Mouse (Mus musculus) CH12.LX (cell line): Measurements from ENCODE around the gene Inhbb. TPM values are rescaled to one million over a fixed set of nuclear protein-coding genes. Genes with fewer than 3 reads are reported as not detected.

ENCODE experiments used
- DNase-seq: peaks from one replicate; pipeline ENCODE4 v3.0.0-alpha.2; 2013; ENCODE audit errors: extremely low read depth
- H3K27ac ChIP-seq: 2 replicates; pipeline ENCODE4 v1.5.1; 2012; ENCODE audit warnings: low read depth, mild to moderate bottlenecking, control low read depth, moderate library complexity; ENCODE audit not compliant: insufficient read depth
- H3K27me3 ChIP-seq: replicated peaks from 2 replicates; pipeline ENCODE3; 2012; ENCODE audit warnings: inconsistent platforms
- H3K36me3 ChIP-seq, 2 experiments: replicated peaks in 1 of 2; 2 replicates each; pipeline versions ENCODE3 to v1.6.1; 2012; ENCODE audit warnings: inconsistent platforms in 1 of 2, low read length in 1 of 2, mild to moderate bottlenecking in 1 of 2, mixed read lengths in 1 of 2, moderate library complexity in 1 of 2; ENCODE audit not compliant: control insufficient read depth in 1 of 2, insufficient read depth in 1 of 2
- H3K4me1 ChIP-seq, 2 experiments: 2 replicates each; pipeline ENCODE4 v1.6.1; 2012; ENCODE audit warnings: inconsistent platforms in 1 of 2, moderate library complexity in 1 of 2; ENCODE audit not compliant: insufficient read depth in 2 of 2, control insufficient read depth in 1 of 2
- H3K4me2 ChIP-seq: 2 replicates; pipeline ENCODE4 v1.6.1; 2012; ENCODE audit warnings: low read depth, mild to moderate bottlenecking, control low read depth; ENCODE audit not compliant: poor library complexity, insufficient read depth, severe bottlenecking
- H3K4me3 ChIP-seq, 3 experiments: fragments of 150-350 bp in 1 of 3; sonication (generic) in 1 of 3; replicated peaks in 1 of 3; 2 replicates each; pipeline versions ENCODE3 to v1.5.1; 2011 to 2012; ENCODE audit warnings: low read depth in 2 of 3, low read length in 2 of 3, mild to moderate bottlenecking in 2 of 3, moderate library complexity in 2 of 3, control low read depth in 1 of 3, improper control_type of control experiment in 1 of 3, inconsistent platforms in 1 of 3, mixed read lengths in 1 of 3; ENCODE audit not compliant: poor library complexity in 1 of 3
- H3K79me2 ChIP-seq: replicated peaks from 2 replicates; pipeline ENCODE4 v1.6.1; 2012; ENCODE audit warnings: mild to moderate bottlenecking, moderate library complexity; ENCODE audit not compliant: control insufficient read depth, poor library complexity, insufficient read depth, severe bottlenecking; ENCODE audit errors: extremely low read depth
- H3K9ac ChIP-seq: 2 replicates; pipeline ENCODE4 v1.6.1; 2012; ENCODE audit warnings: low read depth, mild to moderate bottlenecking, control low read depth, moderate library complexity; ENCODE audit not compliant: insufficient read depth
- H3K9me3 ChIP-seq: replicated peaks from 2 replicates; pipeline ENCODE3; 2012; ENCODE audit warnings: low read length, inconsistent platforms, mixed read lengths
- CTCF ChIP-seq, 2 experiments: IDR thresholded peaks in 1 of 2; conservative IDR thresholded peaks in 1 of 2; 2 replicates each; pipeline ENCODE4 v1.5.1; 2011 to 2012; ENCODE audit warnings: low read depth in 2 of 2, low read length in 2 of 2, improper control_type of control experiment in 1 of 2, inconsistent platforms in 1 of 2, mild to moderate bottlenecking in 1 of 2, moderate library complexity in 1 of 2
- EP300 ChIP-seq: IDR thresholded peaks from 2 replicates; pipeline ENCODE4 v1.6.1; 2011; ENCODE audit warnings: low read length, improper control_type of control experiment
- JUND ChIP-seq: conservative IDR thresholded peaks from 2 replicates; pipeline ENCODE4 v1.6.1; 2011; ENCODE audit warnings: low read depth, low read length, improper control_type of control experiment
- MAFK ChIP-seq: IDR thresholded peaks from 2 replicates; pipeline ENCODE4 v1.6.1; 2011; ENCODE audit warnings: low read length, improper control_type of control experiment; ENCODE audit not compliant: insufficient replicate concordance
- MXI1 ChIP-seq: IDR thresholded peaks from 2 replicates; pipeline ENCODE4 v1.6.1; 2011; ENCODE audit warnings: mild to moderate bottlenecking, low read depth, low read length, improper control_type of control experiment
- MYC ChIP-seq: IDR thresholded peaks from 2 replicates; pipeline ENCODE4 v1.6.1; 2011; ENCODE audit warnings: low read depth, mild to moderate bottlenecking, improper control_type of control experiment, low read length
- NELFE ChIP-seq: IDR thresholded peaks from 2 replicates; pipeline ENCODE4 v1.6.1; 2011; ENCODE audit warnings: low read depth, low read length, improper control_type of control experiment
- NRF1 ChIP-seq: IDR thresholded peaks from 2 replicates; pipeline ENCODE4 v1.6.1; 2014; ENCODE audit warnings: low read depth, mild to moderate bottlenecking, inconsistent platforms, low read length, improper control_type of control experiment, moderate library complexity
- POLR2A ChIP-seq: IDR thresholded peaks from 2 replicates; pipeline ENCODE4 v1.6.1; 2011; ENCODE audit warnings: low read depth, mild to moderate bottlenecking, improper control_type of control experiment, low read length
- POLR2AphosphoS2 ChIP-seq: IDR thresholded peaks from 2 replicates; pipeline ENCODE4 v1.6.1; 2011; ENCODE audit warnings: low read depth, low read length, improper control_type of control experiment
- RCOR1 ChIP-seq: conservative IDR thresholded peaks from 2 replicates; pipeline ENCODE4 v1.6.1; 2012; ENCODE audit warnings: low read depth, mild to moderate bottlenecking, inconsistent platforms, low read length, improper control_type of control experiment
- SMC3 ChIP-seq: IDR thresholded peaks from 2 replicates; pipeline ENCODE4 v1.6.1; 2011; ENCODE audit warnings: low read depth, low read length, improper control_type of control experiment
- TBP ChIP-seq: conservative IDR thresholded peaks from 2 replicates; pipeline ENCODE4 v1.6.1; 2011; ENCODE audit warnings: low read depth, low read length, improper control_type of control experiment
- TCF12 ChIP-seq: IDR thresholded peaks from 2 replicates; pipeline ENCODE4 v1.6.1; 2014; ENCODE audit warnings: low read depth, mild to moderate bottlenecking, inconsistent platforms, low read length, improper control_type of control experiment
- UBTF ChIP-seq: IDR thresholded peaks from 2 replicates; pipeline ENCODE4 v1.6.1; 2012; ENCODE audit warnings: low read depth, mild to moderate bottlenecking, inconsistent platforms, low read length, improper control_type of control experiment, moderate library complexity
- USF1 ChIP-seq: IDR thresholded peaks from 2 replicates; pipeline ENCODE4 v1.6.1; 2014; ENCODE audit warnings: low read depth, mild to moderate bottlenecking, inconsistent platforms, low read length, improper control_type of control experiment
- USF2 ChIP-seq: conservative IDR thresholded peaks from 2 replicates; pipeline ENCODE4 v1.6.1; 2011; ENCODE audit warnings: low read depth, low read length, improper control_type of control experiment
- ZC3H11A ChIP-seq: IDR thresholded peaks from 2 replicates; pipeline ENCODE4 v1.6.1; 2012; ENCODE audit warnings: low read depth, mild to moderate bottlenecking, inconsistent platforms, low read length, improper control_type of control experiment
- ZMIZ1 ChIP-seq: IDR thresholded peaks from 2 replicates; pipeline ENCODE4 v1.6.1; 2012; ENCODE audit warnings: low read depth, mild to moderate bottlenecking, inconsistent platforms, low read length, improper control_type of control experiment
- ZNF384 ChIP-seq: IDR thresholded peaks from 2 replicates; pipeline ENCODE4 v1.6.1; 2012; ENCODE audit warnings: low read depth, low read length, improper control_type of control experiment, inconsistent platforms
- dilution Hi-C: fragments of 300-500 bp; cut with MboI; formaldehyde crosslinking; loops from 2 replicates; pipeline ENCODE4 v1.14.3; 2020; ENCODE audit warnings: low sequenced_read_pairs; ENCODE audit not compliant: extremely low pct_unique_long_range_greater_than_20kb, extremely low pct_ligation_motif_present
- in situ Hi-C: fragments of 300-500 bp; cut with MboI; formaldehyde crosslinking; loops from 3 replicates; pipeline ENCODE4 v1.14.3; 2019; ENCODE audit warnings: low sequenced_read_pairs, low pct_ligation_motif_present, low pct_unique_long_range_greater_than_20kb, mixed read lengths
- polyA plus RNA-seq: library from polyadenylated mRNA; unstranded; fragments of >175 nt; gene quantifications from 2 replicates; pipeline ENCODE4 v1.2.1, GENCODE M21; 2012; ENCODE audit warnings: low read depth; ENCODE audit not compliant: insufficient read length
- total RNA-seq, 2 experiments: library from RNA; depleted of rRNA; stranded (reverse); fragments of 300-350 nt in 1 of 2; fragments of >200 nt in 1 of 2; gene quantifications; 2 replicates each; pipeline ENCODE4 v1.2.3; 2012 to 2014

Gene Inhbb
- total and polyA plus RNA-seq, 3 experiments = not detected

GRCm38 (mm10) chr1:119397839-119398238 is 24.2 kb downstream of the Inhbb start:
- no peak for TF ChIP-seq EP300
- no peak for TF ChIP-seq ZC3H11A
- TF ChIP-seq USF2 = no peak
- no peak for TF ChIP-seq NRF1
- no peak for TF ChIP-seq UBTF
- no peak for TF ChIP-seq CTCF (conservative IDR thresholded peaks at IDR 0.05 in 1 of 2, IDR thresholded peaks at IDR 0.05 in 1 of 2; ENCODE audit: low read depth in 2 of 2, low read length in 2 of 2)
- TF ChIP-seq ZNF384 = no peak
- no peak for TF ChIP-seq JUND
- no peak for TF ChIP-seq RCOR1
- TF ChIP-seq MAFK = no peak
- no peak for TF ChIP-seq USF1
- no peak for TF ChIP-seq MYC
- TF ChIP-seq SMC3 = no peak
- H3K9ac ChIP-seq = no peak overlapping the region

GRCm38 (mm10) chr1:119391311-119391710 is 30.7 kb downstream of the Inhbb start:
- no peaks in the 10 kb centered on the region for H3K4me1 ChIP-seq
- H3K27ac ChIP-seq = no peak overlapping the region
- no peaks in the 10 kb centered on the region for H3K36me3 ChIP-seq
- H3K9me3 ChIP-seq = peaks cover 76% of the 10 kb centered on the region
- in situ Hi-C loops = no loop called here
- no peak for DNase-seq
- no peak overlapping the region for H3K9ac ChIP-seq
- dilution Hi-C loops = no loop called here
- no peaks in the 10 kb centered on the region for H3K79me2 ChIP-seq
- no peak overlapping the region for H3K4me2 ChIP-seq
- TF ChIP-seq TCF12 = no peak
- no peak for TF ChIP-seq POLR2AphosphoS2
- TF ChIP-seq MAFK = no peak
- no peak for TF ChIP-seq POLR2A
- no peak for TF ChIP-seq NELFE
- no peak for TF ChIP-seq EP300
- no peak for TF ChIP-seq MXI1
- no peak for TF ChIP-seq TBP
- no peak for TF ChIP-seq MYC
- no peak for TF ChIP-seq RCOR1
- TF ChIP-seq ZMIZ1 = no peak
- TF ChIP-seq USF2 = no peak
- TF ChIP-seq, all 38 proteins: peak for 0
- Histone ChIP-seq H3K27me3 (peaks cover 1% of the 10 kb centered on the region), H3K4me3 (no peak overlapping the region)

More at GRCm38 (mm10) chr1:119397839-119398238, 24.2 kb downstream of the Inhbb start:
- Histone ChIP-seq H3K4me3 (no peak overlapping the region), H3K79me2 (no peaks in the 10 kb centered on the region), H3K36me3 (no peaks in the 10 kb centered on the region), H3K4me2 (no peak overlapping the region), H3K9me3 (peaks cover 70% of the 10 kb centered on the region), H3K27me3 (peaks cover 1% of the 10 kb centered on the region), H3K27ac (no peak overlapping the region), H3K4me1 (no peaks in the 10 kb centered on the region)
- no peak for DNase-seq
- dilution Hi-C loops = no loop called here
- in situ Hi-C loops = no loop called here
